Mouse (Mus musculus) skeletal muscle tissue, adult 2 months (tissue): ENCODE data around the gene Mbd3.

Experiments used
- DNase-seq: peaks from one replicate; pipeline ENCODE4 v3.0.0-alpha.2; 2012; ENCODE audit warnings: low read depth, low spot score

Mbd3 gene

GRCm38 (mm10) chr10:80399191-80399972, at the start of gene Mbd3:
Mbd3 (minus strand) TSS chr10:80399550.
- DNase-seq = peak; percentile 100

GRCm38 (mm10) chr10:80445898-80446601, 46.7 kb upstream of the Mbd3 start:
- DNase-seq = peak; percentile 69

GRCm38 (mm10) chr10:80445052-80445451, 45.7 kb upstream of the Mbd3 start:
- no peak for DNase-seq

GRCm38 (mm10) chr10:80444339-80445045, 45.1 kb upstream of the Mbd3 start:
- no peak for DNase-seq

- DNase-seq = no peak
Observed at GRCm38 (mm10) chr10:80443575-80444278, 44.4 kb upstream of the Mbd3 start.

GRCm38 (mm10) chr10:80442989-80443388, 43.6 kb upstream of the Mbd3 start:
- no peak for DNase-seq

GRCm38 (mm10) chr10:80441598-80441997, 42.2 kb upstream of the Mbd3 start:
- DNase-seq = no peak

- no peak for DNase-seq
Observed at GRCm38 (mm10) chr10:80440031-80440430, 40.7 kb upstream of the Mbd3 start.

- no peak for DNase-seq
Observed at GRCm38 (mm10) chr10:80437973-80438372, 38.6 kb upstream of the Mbd3 start.

GRCm38 (mm10) chr10:80436276-80436675, 36.9 kb upstream of the Mbd3 start:
- no peak for DNase-seq

GRCm38 (mm10) chr10:80435764-80436163, 36.4 kb upstream of the Mbd3 start:
- no peak for DNase-seq

- DNase-seq = no peak
Observed at GRCm38 (mm10) chr10:80434823-80435222, 35.5 kb upstream of the Mbd3 start.

GRCm38 (mm10) chr10:80434233-80434592, 34.9 kb upstream of the Mbd3 start:
- no peak for DNase-seq

- peak; percentile 99 for DNase-seq
Observed at GRCm38 (mm10) chr10:80433513-80434232, 34.3 kb upstream of the Mbd3 start, which contains the start of gene Tcf3. Tcf3 (minus strand) TSS chr10:80433647.

GRCm38 (mm10) chr10:80432936-80433512, 33.7 kb upstream of the Mbd3 start:
- no peak for DNase-seq

GRCm38 (mm10) chr10:80432387-80432785, 33.0 kb upstream of the Mbd3 start:
- no peak for DNase-seq

GRCm38 (mm10) chr10:80431570-80432386, 32.4 kb upstream of the Mbd3 start:
- DNase-seq = no peak

- DNase-seq = no peak
Observed at GRCm38 (mm10) chr10:80430375-80430980, 31.1 kb upstream of the Mbd3 start.

GRCm38 (mm10) chr10:80429800-80430199, 30.4 kb upstream of the Mbd3 start:
- DNase-seq = no peak
